Mouse (Mus musculus) liver, postnatal 0 days (tissue): ENCODE measurements around the gene Vwa5b2. TPM values are rescaled to one million over a fixed set of nuclear protein-coding genes. Genes with fewer than 3 reads are reported as not detected.

Experiments used
- ATAC-seq: fragments of 200-750 bp; cut with Nextera tagmentation; 2 replicates; pipeline ENCODE4 v1.8.0; 2017; ENCODE audit warnings: mild to moderate bottlenecking, moderate library complexity
- DNase-seq: peaks from one replicate; pipeline ENCODE4 v3.0.0-alpha.2; 2016
- H3K27ac ChIP-seq: fragments of 300-500 bp; sonication (generic); 2 replicates; pipeline ENCODE4 v1.5.1; 2014; ENCODE audit warnings: antibody characterized with exemption, moderate library complexity, mild to moderate bottlenecking, low read depth
- H3K27me3 ChIP-seq: fragments of 300-500 bp; sonication (generic); 2 replicates; pipeline ENCODE4 v1.6.1; 2014; ENCODE audit warnings: low read length, control low read depth, mixed read lengths; ENCODE audit not compliant: insufficient read depth
- H3K36me3 ChIP-seq: fragments of 300-500 bp; sonication (generic); replicated peaks from 2 replicates; pipeline ENCODE4 v1.6.1; 2014; ENCODE audit warnings: mild to moderate bottlenecking, control low read depth, low read length, moderate library complexity, mixed read lengths; ENCODE audit not compliant: insufficient read depth
- H3K4me1 ChIP-seq: fragments of 300-500 bp; sonication (generic); 2 replicates; pipeline ENCODE4 v1.6.1; 2014; ENCODE audit warnings: antibody characterized with exemption, mild to moderate bottlenecking, control low read depth; ENCODE audit not compliant: insufficient read depth
- H3K4me2 ChIP-seq: fragments of 300-500 bp; sonication (generic); 2 replicates; pipeline ENCODE4 v1.6.1; 2014; ENCODE audit warnings: low read depth, mild to moderate bottlenecking, low read length, moderate library complexity, mixed read lengths
- H3K4me3 ChIP-seq: fragments of 300-500 bp; sonication (generic); 2 replicates; pipeline ENCODE4 v1.5.1; 2014; ENCODE audit warnings: low read depth, low read length
- H3K9ac ChIP-seq: fragments of 300-500 bp; sonication (generic); replicated peaks from 2 replicates; pipeline ENCODE4 v1.6.1; 2014; ENCODE audit warnings: mild to moderate bottlenecking, moderate library complexity
- H3K9me3 ChIP-seq: fragments of 300-500 bp; sonication (generic); 2 replicates; pipeline ENCODE4 v1.6.1; 2016; ENCODE audit warnings: mild to moderate bottlenecking, control low read depth, low read length, mixed read lengths
- CTCF ChIP-seq: sonication (generic); IDR thresholded peaks from 2 replicates; pipeline ENCODE4 v1.5.1; 2016; ENCODE audit warnings: antibody characterized with exemption, low read depth
- EP300 ChIP-seq: IDR thresholded peaks from 2 replicates; pipeline ENCODE4 v1.6.1; 2016; ENCODE audit warnings: antibody characterized with exemption, low read depth, mild to moderate bottlenecking
- WGBS: fragments of 180-500 bp; shearing (Covaris S2); extraction: QIAGEN DNeasy Blood & Tissue Kit; methylation state at CpG from one replicate; pipeline ENCODE4 v1.1.7; 2014; ENCODE audit not compliant: insufficient replicate concordance; 5-methylcytosine and 5-hydroxymethylcytosine counted together
- polyA plus RNA-seq: library from polyadenylated mRNA; unstranded; fragments of >200 nt; fragmentation: Nextera tagmentation; extraction: Ambion mirVana; gene quantifications from 2 replicates; pipeline ENCODE4 v1.2.1, GENCODE M21; 2015

The Vwa5b2 gene
- polyA plus RNA-seq, 1 experiment from 2014 or later = not detected

DNA sequence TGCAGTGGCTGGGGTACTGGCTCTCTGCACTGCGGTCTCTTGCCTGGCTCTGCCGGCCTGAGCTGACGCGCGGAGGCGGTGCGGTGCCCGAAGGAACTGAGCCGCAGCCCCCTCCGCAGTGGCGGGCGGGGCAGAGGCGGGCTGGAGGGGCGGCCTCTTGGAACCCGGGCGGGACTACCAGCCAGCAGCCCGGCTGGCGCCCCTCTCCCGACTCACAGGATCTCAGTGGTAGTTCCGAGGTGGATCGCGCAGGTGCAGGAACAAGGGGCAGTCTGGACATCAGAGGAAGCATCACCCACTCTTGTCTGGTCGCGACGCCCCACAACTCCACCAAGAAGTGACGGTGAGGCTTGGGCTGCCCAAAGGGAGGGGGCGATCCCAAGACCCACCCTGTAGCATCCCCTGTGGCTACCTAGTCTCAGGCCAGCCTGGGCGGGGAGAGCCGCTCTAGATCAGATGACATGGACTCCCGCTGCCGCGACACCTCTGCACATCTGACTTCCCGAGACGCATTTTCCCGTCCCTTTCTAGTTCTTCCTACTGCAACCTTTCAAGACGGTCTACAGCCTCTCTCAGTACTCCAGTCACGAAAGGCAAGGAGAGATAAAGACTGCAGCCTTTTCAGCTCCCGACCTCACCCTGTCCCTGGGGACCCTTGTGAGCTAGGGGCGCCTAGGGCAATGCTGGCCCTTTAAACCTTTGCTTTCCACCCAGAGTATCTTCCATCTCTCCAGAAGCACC is 838 bp downstream of the Vwa5b2 start:
- no peak for TF ChIP-seq EP300
- TF ChIP-seq CTCF = no peak
- H3K4me2 ChIP-seq = peak overlapping the region; percentile 65
- peaks cover 55% of the 10 kb centered on the region for H3K27me3 ChIP-seq
- H3K9ac ChIP-seq = no peak overlapping the region
- no peak for ATAC-seq
- H3K36me3 ChIP-seq = no peaks in the 10 kb centered on the region
- peak; percentile 19 for DNase-seq
- H3K4me1 ChIP-seq = peaks cover 13% of the 10 kb centered on the region
- H3K27ac ChIP-seq = no peak overlapping the region
- H3K9me3 ChIP-seq = no peaks in the 10 kb centered on the region
- H3K4me3 ChIP-seq = peak overlapping the region; percentile 41
- WGBS = 2% methylated on average over 36 of the region's 39 CpGs

DNA sequence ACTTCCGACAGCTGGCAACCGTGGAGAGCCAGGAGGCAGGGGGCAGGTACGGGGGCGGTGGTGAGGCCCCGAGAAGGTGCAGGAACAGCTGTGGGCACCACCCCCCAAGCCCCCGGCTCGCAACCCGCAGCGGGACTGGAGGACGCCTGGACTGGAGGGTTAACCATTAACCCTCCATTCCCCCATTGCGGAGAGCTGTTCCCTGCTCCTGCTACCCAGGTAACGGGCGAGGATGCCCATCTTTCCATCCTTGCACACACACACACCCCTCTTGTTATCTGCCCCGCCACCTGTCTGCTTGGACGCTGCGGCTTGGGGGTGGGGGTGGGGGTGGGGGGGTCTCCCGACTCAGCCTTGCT is 1.4 kb downstream of the Vwa5b2 start:
- ATAC-seq = no peak
- Histone ChIP-seq H3K27ac (no peak overlapping the region), H3K4me1 (peaks cover 13% of the 10 kb centered on the region), H3K36me3 (no peaks in the 10 kb centered on the region), H3K4me3 (peak overlapping the region; percentile 41), H3K9me3 (no peaks in the 10 kb centered on the region), H3K9ac (no peak overlapping the region), H3K4me2 (peak overlapping the region; percentile 65), H3K27me3 (peaks cover 55% of the 10 kb centered on the region)
- TF ChIP-seq EP300 = no peak
- no peak for TF ChIP-seq CTCF
- peak; percentile 15 for DNase-seq
- WGBS = 5% methylated on average over 17 of the region's 17 CpGs

GRCm38 (mm10) chr16:20591076-20591705 is 1.9 kb downstream of the Vwa5b2 start:
- peaks cover 55% of the 10 kb centered on the region for H3K27me3 ChIP-seq
- no peaks in the 10 kb centered on the region for H3K36me3 ChIP-seq
- ATAC-seq = no peak
- H3K9ac ChIP-seq = no peak overlapping the region
- H3K4me1 ChIP-seq = peaks cover 13% of the 10 kb centered on the region
- H3K9me3 ChIP-seq = no peaks in the 10 kb centered on the region
- H3K4me3 ChIP-seq = 0 out of 2 replicates have a peak overlapping the region, but pooled peaks have one; percentile 4
- 0 out of 2 replicates have a peak overlapping the region, but pooled peaks have one; percentile 16 for H3K4me2 ChIP-seq
- 8% methylated on average over 48 of the region's 48 CpGs for WGBS
- H3K27ac ChIP-seq = no peak overlapping the region
- DNase-seq = peak; percentile 17
- TF ChIP-seq CTCF (no peak), EP300 (no peak)

DNA sequence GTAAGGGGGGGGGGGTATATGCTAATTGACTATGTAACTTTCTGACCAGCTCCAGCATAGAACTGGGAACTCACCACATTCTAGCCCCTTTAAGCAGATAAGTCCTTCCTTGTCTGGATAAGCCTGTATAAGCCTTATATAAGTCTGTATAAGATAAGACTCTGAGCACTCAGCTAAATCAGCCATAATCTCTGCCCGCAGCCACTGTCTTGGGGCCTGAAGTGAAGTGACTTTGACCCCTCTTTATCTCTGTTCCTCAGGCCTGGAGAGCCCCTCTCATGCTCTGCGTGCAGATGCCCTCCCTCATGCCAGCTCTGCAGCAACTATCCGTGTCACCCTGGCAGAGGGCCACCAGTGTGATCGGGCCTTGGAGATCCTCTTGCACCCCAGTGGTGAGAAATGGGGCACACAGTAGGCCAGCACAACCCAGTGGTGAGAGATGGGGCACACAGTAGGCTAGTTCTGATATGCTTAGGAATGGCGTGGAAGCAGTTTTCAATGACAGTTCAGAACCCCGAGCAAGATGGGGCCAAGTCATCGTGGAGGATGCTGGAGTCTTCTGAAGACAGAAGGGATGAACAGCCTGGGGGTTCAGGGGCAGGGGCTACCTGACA is 5.9 kb downstream of the Vwa5b2 start:
- Histone ChIP-seq H3K4me3 (no peak overlapping the region), H3K9ac (no peak overlapping the region), H3K9me3 (no peaks in the 10 kb centered on the region), H3K4me1 (peaks cover 5% of the 10 kb centered on the region), H3K27ac (no peak overlapping the region), H3K27me3 (peaks cover 31% of the 10 kb centered on the region), H3K4me2 (peak overlapping the region; percentile 9; the same call in 1 of the 2 replicates), H3K36me3 (no peaks in the 10 kb centered on the region)
- DNase-seq = peak; percentile 46
- TF ChIP-seq CTCF (no peak), EP300 (peak; percentile 85; the same call in 1 of the 2 replicates)
- ATAC-seq = peak; percentile 85
- 53% methylated on average over 7 of the region's 7 CpGs for WGBS

DNA sequence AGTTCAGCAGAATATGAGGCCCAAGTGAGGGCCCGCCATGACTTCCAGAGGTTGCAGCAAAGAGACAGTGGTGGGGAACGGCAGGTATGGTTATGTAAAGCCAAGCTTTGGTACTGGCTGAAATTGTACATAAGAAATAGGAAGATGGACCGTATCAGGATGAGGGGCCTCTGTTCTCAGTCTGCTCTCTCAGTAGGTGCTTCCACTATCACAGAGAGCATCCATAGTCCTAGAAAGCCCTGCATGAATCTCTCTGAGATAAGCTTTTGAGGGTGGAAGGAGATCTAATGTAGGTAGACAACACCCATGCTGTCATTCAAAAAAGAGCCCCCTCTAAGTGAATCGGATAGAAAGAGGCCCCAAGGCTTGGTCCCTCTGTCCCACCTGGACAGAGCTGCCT is 6.5 kb downstream of the Vwa5b2 start:
- Histone ChIP-seq H3K9ac (no peak overlapping the region), H3K27me3 (peaks cover 25% of the 10 kb centered on the region), H3K9me3 (no peaks in the 10 kb centered on the region), H3K4me1 (no peaks in the 10 kb centered on the region; the same call in none of the 2 replicates), H3K27ac (no peak overlapping the region), H3K4me2 (0 out of 2 replicates have a peak overlapping the region, but pooled peaks have one; percentile 9), H3K4me3 (no peak overlapping the region), H3K36me3 (no peaks in the 10 kb centered on the region)
- no peak for ATAC-seq
- no peak for TF ChIP-seq EP300
- no peak for DNase-seq
- 72% methylated on average over 4 of the region's 4 CpGs for WGBS

DNA sequence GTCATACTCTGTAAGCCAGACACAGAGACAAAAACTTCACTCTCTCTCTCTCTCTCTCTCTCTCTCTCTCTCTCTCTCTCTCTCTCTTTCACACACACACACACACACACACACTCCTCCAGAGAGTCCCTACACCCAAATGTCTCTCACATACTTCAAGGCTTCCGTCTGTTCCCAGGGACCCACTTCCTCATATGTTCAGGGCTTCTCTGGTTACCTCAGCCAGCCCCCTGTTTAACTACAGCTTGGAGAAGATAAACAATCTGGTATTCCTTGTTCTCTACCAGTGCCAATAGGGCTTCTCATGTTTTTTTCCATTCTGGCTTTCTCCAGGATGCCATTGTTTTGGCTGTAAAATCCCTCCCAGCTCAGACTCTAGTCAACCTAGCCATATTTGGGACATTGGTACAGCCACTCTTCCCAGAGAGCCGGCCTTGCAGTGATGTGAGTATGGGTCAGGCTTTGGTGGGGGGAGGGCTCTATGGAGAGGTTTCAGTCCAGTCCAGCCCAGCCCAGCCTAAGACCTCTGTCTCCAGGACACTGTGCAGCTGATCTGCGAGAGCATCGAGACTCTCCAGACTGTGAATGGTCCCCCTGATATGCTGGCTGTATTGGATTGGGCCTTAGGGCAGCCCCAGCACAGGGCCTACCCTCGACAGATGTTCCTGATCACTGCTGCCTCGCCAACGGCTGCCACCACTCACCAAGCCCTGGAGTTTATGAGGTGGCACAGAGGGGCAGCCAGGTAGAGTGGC is 7.6 kb downstream of the Vwa5b2 start:
- no peak for DNase-seq
- H3K4me1 ChIP-seq = no peaks in the 10 kb centered on the region; the same call in 1 of the 2 replicates
- H3K9ac ChIP-seq = no peak overlapping the region
- peaks cover 18% of the 10 kb centered on the region for H3K27me3 ChIP-seq
- no peak for TF ChIP-seq CTCF
- TF ChIP-seq EP300 = no peak
- no peaks in the 10 kb centered on the region for H3K9me3 ChIP-seq
- WGBS = 56% methylated on average over 7 of the region's 7 CpGs
- no peaks in the 10 kb centered on the region for H3K36me3 ChIP-seq
- no peak overlapping the region for H3K27ac ChIP-seq
- ATAC-seq = no peak
- H3K4me3 ChIP-seq = no peak overlapping the region
- H3K4me2 ChIP-seq = no peak overlapping the region
